Mouse (Mus musculus): ENCODE results near the gene Abcc8.

DNA sequence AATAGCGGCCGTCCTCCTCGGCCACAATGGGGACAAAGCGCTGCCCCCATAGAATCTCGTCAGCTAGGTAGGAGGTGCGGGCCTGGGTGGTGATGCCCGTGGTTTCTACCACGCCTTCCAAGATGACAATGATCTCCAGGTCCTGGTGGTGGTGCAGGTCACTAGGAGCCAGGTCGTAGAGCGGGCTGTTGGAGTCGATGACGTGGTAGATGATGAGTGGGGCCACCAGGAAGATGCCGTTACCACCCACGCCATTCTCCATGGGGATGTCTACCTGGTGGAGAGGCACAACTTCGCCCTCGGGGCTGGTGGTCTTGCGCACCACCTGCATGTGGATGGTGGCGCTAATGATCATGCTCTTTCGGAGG lies 80.9 kb downstream of the Abcc8 start:
- no peak for TF ChIP-seq CTCF (IDR thresholded peaks at IDR 0.05; ENCODE audit: control insufficient read depth, insufficient read depth, insufficient read length)
- TF ChIP-seq MYOG (IDR thresholded peaks at IDR 0.05; ENCODE audit: control insufficient read depth, extremely low read depth, insufficient read length): no peak
- no peak for TF ChIP-seq CEBPB (IDR thresholded peaks at IDR 0.05; ENCODE audit: low read depth)
- no peak for TF ChIP-seq MAX (IDR thresholded peaks at IDR 0.05)
- TF ChIP-seq MYOD1 (IDR thresholded peaks at IDR 0.05; ENCODE audit: control insufficient read depth, insufficient read length, low read depth): no peak
